In genomic region chr3:53327424-53327823, GRCm38 (mm10) we compare ENCODE assay signal across 20 mouse cellular contexts.
A peak's percentile ranks its signal among the peaks of the same experiment; 100 is the strongest.
DNase-seq lines count a peak whose midpoint lies in the region; ATAC-seq lines count a peak whose summit lies in the region.
"Had no signal": no experiment of that assay in that cellular context is flagged by ENCODE, and none has a peak within 500 bp of the region (broad histone marks: within the 10 kb centered on the region; RNA-seq: fewer than 3 reads in every experiment).

No protein-coding gene starts in this region.

- peak; percentile 16 for DNase-seq in hindbrain, embryonic 10.5 days (ENCODE audit: low spot score)
- DNase-seq in midbrain, embryonic 10.5 days (ENCODE audit: low spot score), result no peak
- DNase-seq in midbrain, embryonic 14.5 days, result peak; percentile 54
- peak; percentile 61 for DNase-seq in retina, embryonic 14.5 days (ENCODE audit: low spot score)
- DNase-seq in ovary, postnatal 14 days (ENCODE audit: low spot score), result no peak
- no peak for DNase-seq in left cerebral cortex, postnatal 36 days (ENCODE audit: low spot score in 2 of 2)
- DNase-seq: adrenal gland, postnatal 10 days; cerebellum, adult 11-12 months; cerebellum, adult 9-10 months; cerebellum, postnatal 36 days; gastrocnemius, adult 2 months; gastrocnemius, postnatal 25 days; heart, postnatal 4 days had no signal

- H3K27me3 ChIP-seq in hindbrain, embryonic 10.5 days (ENCODE audit: insufficient read depth, poor library complexity, severe bottlenecking), result no peaks in the 10 kb centered on the region
- no peaks in the 10 kb centered on the region for H3K27me3 ChIP-seq in hindbrain, embryonic 16.5 days (replicated peaks; ENCODE audit: control insufficient read depth, insufficient read depth, low read length)
- no peaks in the 10 kb centered on the region for H3K27me3 ChIP-seq in midbrain, embryonic 10.5 days (ENCODE audit: low read depth, poor library complexity, severe bottlenecking)
- no peaks in the 10 kb centered on the region for H3K27me3 ChIP-seq in midbrain, embryonic 14.5 days (ENCODE audit: control insufficient read depth, insufficient read depth, low read length)
- no peaks in the 10 kb centered on the region for H3K27me3 ChIP-seq in kidney, embryonic 14.5 days (ENCODE audit: control insufficient read depth, insufficient read depth, low read length)
- H3K27me3 ChIP-seq: heart, embryonic 13.5 days had no signal

- no peak overlapping the region for H3K4me2 ChIP-seq in hindbrain, embryonic 16.5 days (ENCODE audit: low read length)
- no peak overlapping the region for H3K4me2 ChIP-seq in midbrain, embryonic 14.5 days (ENCODE audit: low read length)
- H3K4me2 ChIP-seq in kidney, embryonic 14.5 days (replicated peaks; ENCODE audit: low read depth, low read length), result no peak overlapping the region
- H3K4me2 ChIP-seq: embryonic facial prominence, embryonic 15.5 days; heart, embryonic 13.5 days had no signal

- no peak for ATAC-seq in hindbrain, embryonic 16.5 days
- ATAC-seq in midbrain, embryonic 14.5 days (ENCODE audit: low FRiP score, low TSS enrichment), result no peak
- ATAC-seq in kidney, embryonic 14.5 days (ENCODE audit: low FRiP score, low TSS enrichment), result no peak
- ATAC-seq: forebrain, embryonic 14.5 days had no signal

- peaks cover 28% of the 10 kb centered on the region for H3K4me1 ChIP-seq in hindbrain, embryonic 10.5 days (replicated peaks)
- peaks cover 3% of the 10 kb centered on the region; the same call in 1 of the 2 replicates for H3K4me1 ChIP-seq in hindbrain, embryonic 16.5 days (ENCODE audit: control insufficient read depth, insufficient read depth, low read depth, low read length)
- peaks cover 31% of the 10 kb centered on the region for H3K4me1 ChIP-seq in midbrain, embryonic 10.5 days
- H3K4me1 ChIP-seq in midbrain, embryonic 14.5 days (ENCODE audit: control insufficient read depth, insufficient read depth, low read length), result peaks cover 28% of the 10 kb centered on the region
- no peaks in the 10 kb centered on the region for H3K4me1 ChIP-seq in kidney, embryonic 14.5 days (ENCODE audit: control insufficient read depth, insufficient read depth, low read length)
- H3K4me1 ChIP-seq: embryonic facial prominence, embryonic 15.5 days had no signal

- H3K9ac ChIP-seq in hindbrain, embryonic 16.5 days (ENCODE audit: low read depth, low read length), result no peak overlapping the region
- H3K9ac ChIP-seq in midbrain, embryonic 14.5 days (replicated peaks; ENCODE audit: low read length), result no peak overlapping the region
- H3K9ac ChIP-seq in kidney, embryonic 14.5 days (ENCODE audit: low read depth, low read length), result no peak overlapping the region
- H3K9ac ChIP-seq: embryonic facial prominence, embryonic 15.5 days; heart, embryonic 13.5 days had no signal

- intact Hi-C loops in left cerebral cortex, postnatal 36 days (cut with DNase I), result no loop called here

- H3K27ac ChIP-seq in hindbrain, embryonic 10.5 days, result peak overlapping the region; percentile 53; the same call in 1 of the 2 replicates
- H3K27ac ChIP-seq in hindbrain, embryonic 16.5 days (ENCODE audit: low read depth, low read length), result no peak overlapping the region
- peak overlapping the region; percentile 68 for H3K27ac ChIP-seq in midbrain, embryonic 10.5 days (replicated peaks)
- H3K27ac ChIP-seq in midbrain, embryonic 14.5 days (replicated peaks; ENCODE audit: low read depth, low read length), result peak overlapping the region; percentile 57; the same call in 1 of the 2 replicates
- no peak overlapping the region for H3K27ac ChIP-seq in kidney, embryonic 14.5 days (ENCODE audit: low read depth, low read length)
- H3K27ac ChIP-seq: embryonic facial prominence, embryonic 15.5 days; forebrain, embryonic 10.5 days; gastrocnemius, adult 2 months; heart, embryonic 13.5 days had no signal

- H3K9me3 ChIP-seq in hindbrain, embryonic 10.5 days, result no peaks in the 10 kb centered on the region
- no peaks in the 10 kb centered on the region for H3K9me3 ChIP-seq in hindbrain, embryonic 16.5 days (ENCODE audit: control insufficient read depth, low read length)
- H3K9me3 ChIP-seq in midbrain, embryonic 10.5 days (replicated peaks), result no peaks in the 10 kb centered on the region
- H3K9me3 ChIP-seq in midbrain, embryonic 14.5 days (ENCODE audit: control insufficient read depth, low read length), result no peaks in the 10 kb centered on the region
- H3K9me3 ChIP-seq in kidney, embryonic 14.5 days (ENCODE audit: control insufficient read depth, low read length), result no peaks in the 10 kb centered on the region
- H3K9me3 ChIP-seq: embryonic facial prominence, embryonic 15.5 days; forebrain, embryonic 10.5 days; heart, embryonic 13.5 days had no signal

- H3K36me3 ChIP-seq in hindbrain, embryonic 10.5 days, result no peaks in the 10 kb centered on the region
- no peaks in the 10 kb centered on the region for H3K36me3 ChIP-seq in hindbrain, embryonic 16.5 days (ENCODE audit: control insufficient read depth, insufficient read depth, low read length)
- H3K36me3 ChIP-seq in midbrain, embryonic 10.5 days, result no peaks in the 10 kb centered on the region
- H3K36me3 ChIP-seq in midbrain, embryonic 14.5 days (ENCODE audit: control insufficient read depth, insufficient read depth, low read length), result no peaks in the 10 kb centered on the region
- no peaks in the 10 kb centered on the region for H3K36me3 ChIP-seq in kidney, embryonic 14.5 days (ENCODE audit: control insufficient read depth, insufficient read depth, low read length)
- H3K36me3 ChIP-seq: embryonic facial prominence, embryonic 15.5 days; forebrain, embryonic 10.5 days; heart, embryonic 13.5 days had no signal

- 35% methylated on average over 5 of the region's 5 CpGs for WGBS in hindbrain, embryonic 10.5 days
- 30% methylated on average over 5 of the region's 5 CpGs for WGBS in hindbrain, embryonic 16.5 days
- WGBS in midbrain, embryonic 10.5 days, result 40% methylated on average over 5 of the region's 5 CpGs
- WGBS in midbrain, embryonic 14.5 days, result 10% methylated on average over 5 of the region's 5 CpGs
- 45% methylated on average over 5 of the region's 5 CpGs for WGBS in kidney, embryonic 14.5 days

- H3K4me3 ChIP-seq in hindbrain, embryonic 10.5 days, result no peak overlapping the region
- H3K4me3 ChIP-seq in hindbrain, embryonic 16.5 days (ENCODE audit: low read length), result no peak overlapping the region
- no peak overlapping the region for H3K4me3 ChIP-seq in midbrain, embryonic 10.5 days
- H3K4me3 ChIP-seq in midbrain, embryonic 14.5 days (replicated peaks; ENCODE audit: low read depth, low read length), result no peak overlapping the region
- no peak overlapping the region for H3K4me3 ChIP-seq in kidney, embryonic 14.5 days (ENCODE audit: low read length)
- H3K4me3 ChIP-seq: embryonic facial prominence, embryonic 15.5 days; erythroblast, embryonic 14.5 days; forebrain, embryonic 10.5 days; gastrocnemius, adult 2 months; heart, embryonic 13.5 days had no signal

Comparison
In these comparisons a context has a peak if more than half of its experiments do, and no peak if none do; other contexts are left out.
1. DNase-seq: peak in hindbrain, embryonic 10.5 days (single experiment), midbrain, embryonic 14.5 days (single experiment) and retina, embryonic 14.5 days (single experiment); none in midbrain, embryonic 10.5 days (single experiment), ovary, postnatal 14 days (single experiment) and left cerebral cortex, postnatal 36 days (0 of 2).
2. H3K27ac ChIP-seq: peak in hindbrain, embryonic 10.5 days (single experiment), midbrain, embryonic 10.5 days (single experiment) and midbrain, embryonic 14.5 days (single experiment); none in hindbrain, embryonic 16.5 days (single experiment) and kidney, embryonic 14.5 days (single experiment).